Mouse (Mus musculus): ENCODE measurements around the gene Pkp1. TPM values are rescaled to one million over a fixed set of nuclear protein-coding genes. Genes with fewer than 3 reads are reported as not detected.
A peak's percentile ranks its signal among the peaks of the same experiment; 100 is the strongest.

The Pkp1 gene
- total RNA-seq, 2 experiments from 2014 or later = not detected

DNA sequence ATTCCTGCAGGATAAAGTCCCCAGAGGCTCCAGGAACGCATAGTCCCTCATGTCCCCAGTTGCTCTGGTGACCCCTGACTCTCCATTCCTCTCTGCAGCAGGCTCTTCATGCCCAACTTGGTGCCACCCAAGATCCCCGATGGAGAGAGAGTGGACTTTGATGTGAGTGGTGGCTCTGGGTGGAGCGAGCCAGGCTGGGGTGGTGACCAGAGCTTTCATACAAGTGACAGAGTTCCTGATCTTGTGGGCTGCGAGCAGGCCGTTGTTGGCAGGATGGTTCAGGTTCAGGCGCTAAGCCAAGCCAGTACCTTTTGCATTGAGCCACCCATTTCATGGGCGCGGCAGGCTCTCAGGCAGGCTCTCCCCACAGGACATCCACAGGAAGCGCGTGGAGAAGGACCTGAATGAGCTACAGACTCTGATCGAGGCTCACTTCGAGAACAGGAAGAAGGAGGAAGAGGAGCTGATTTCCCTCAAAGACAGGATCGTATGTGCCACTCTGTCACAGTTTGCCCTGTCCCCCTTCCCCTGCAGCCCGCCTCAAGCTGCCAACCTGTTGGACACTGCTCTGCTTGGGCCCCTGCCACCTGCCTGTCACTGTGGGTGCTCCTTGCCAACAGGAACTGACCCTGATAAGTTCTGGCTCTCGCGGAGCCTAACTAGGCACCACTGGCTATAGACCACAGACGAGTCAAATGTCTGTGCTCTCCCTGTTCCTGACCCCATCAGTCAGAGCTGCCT, 71.2 kb downstream of the Pkp1 start:
- intact Hi-C loops (cut with DNase I) = no loop called here
- no peak for TF ChIP-seq CTCF (IDR thresholded peaks at IDR 0.05)
- peak; percentile 37 for DNase-seq
- no peak overlapping the region for H3K4me3 ChIP-seq
- no peak overlapping the region for H3K27ac ChIP-seq

DNA sequence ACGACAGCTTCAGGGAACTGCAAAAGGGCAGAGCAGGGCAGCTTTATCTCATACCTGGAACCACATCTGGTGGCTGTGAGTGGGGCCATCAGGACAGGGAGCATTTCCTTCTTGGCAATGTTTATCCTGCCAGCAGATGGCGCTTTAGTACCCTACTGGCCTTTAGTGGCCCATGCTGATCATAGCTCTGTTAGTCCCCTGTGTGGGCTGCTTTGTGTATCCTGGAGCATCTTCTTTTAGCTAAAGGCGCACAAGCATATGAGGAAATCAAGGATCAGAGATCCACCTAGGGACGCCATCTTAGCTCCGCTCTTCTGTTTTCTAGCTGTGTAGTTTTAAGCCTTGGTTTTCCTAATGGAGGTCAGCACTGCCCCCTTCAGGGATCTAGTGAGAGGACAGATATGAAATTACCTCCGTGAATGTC, 71.9 kb downstream of the Pkp1 start:
- no peak overlapping the region for H3K4me3 ChIP-seq
- H3K27ac ChIP-seq = no peak overlapping the region
- TF ChIP-seq CTCF (IDR thresholded peaks at IDR 0.05) = peak; percentile 59
- DNase-seq = no peak
- intact Hi-C loops (cut with DNase I) = no loop called here

DNA sequence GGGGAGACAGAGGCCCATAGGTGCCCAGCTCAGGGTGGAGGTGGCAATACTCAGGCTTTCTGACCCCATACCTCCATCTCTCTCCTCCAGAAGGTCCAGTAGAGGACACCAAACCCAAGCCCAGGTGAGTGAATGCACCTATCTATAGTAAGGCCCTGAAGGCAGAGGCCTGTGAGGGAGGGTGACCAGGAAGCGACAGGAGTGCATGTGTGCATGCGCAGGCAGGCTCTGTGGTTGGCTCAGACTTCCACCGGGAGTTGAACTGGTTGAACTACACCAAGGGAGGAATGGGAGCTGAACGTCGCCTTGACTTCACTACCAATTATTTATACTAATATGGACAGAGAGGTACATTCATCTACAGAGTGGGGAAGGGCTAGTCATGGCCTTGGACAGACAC, 72.4 kb downstream of the Pkp1 start:
- intact Hi-C loops (cut with DNase I) = no loop called here
- no peak for TF ChIP-seq CTCF (IDR thresholded peaks at IDR 0.05)
- Histone ChIP-seq H3K4me3 (no peak overlapping the region), H3K27ac (no peak overlapping the region)
- no peak for DNase-seq

DNA sequence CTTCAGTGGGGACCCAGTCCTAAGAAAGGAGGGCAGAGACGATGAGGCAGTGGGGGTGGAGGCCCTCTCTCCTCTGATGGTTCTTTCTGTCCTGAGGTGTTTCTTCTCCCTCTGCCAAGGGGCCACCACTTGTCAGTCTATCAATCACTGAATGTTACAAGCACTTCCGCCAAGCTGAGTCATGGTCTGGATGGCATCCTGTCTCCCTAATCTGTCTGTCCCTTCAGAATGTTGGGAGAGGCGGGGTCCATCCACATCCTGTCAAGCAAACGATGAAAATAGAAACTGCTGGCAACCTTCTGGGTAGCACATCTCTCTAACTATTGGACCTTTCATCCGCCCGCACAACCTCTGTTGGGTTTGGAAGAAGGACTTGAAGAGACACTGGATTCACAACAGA, 74.5 kb downstream of the Pkp1 start:
- TF ChIP-seq CTCF (IDR thresholded peaks at IDR 0.05) = no peak
- H3K27ac ChIP-seq = no peak overlapping the region
- no peak overlapping the region for H3K4me3 ChIP-seq
- DNase-seq = no peak
- intact Hi-C loops (cut with DNase I) = no loop called here

DNA sequence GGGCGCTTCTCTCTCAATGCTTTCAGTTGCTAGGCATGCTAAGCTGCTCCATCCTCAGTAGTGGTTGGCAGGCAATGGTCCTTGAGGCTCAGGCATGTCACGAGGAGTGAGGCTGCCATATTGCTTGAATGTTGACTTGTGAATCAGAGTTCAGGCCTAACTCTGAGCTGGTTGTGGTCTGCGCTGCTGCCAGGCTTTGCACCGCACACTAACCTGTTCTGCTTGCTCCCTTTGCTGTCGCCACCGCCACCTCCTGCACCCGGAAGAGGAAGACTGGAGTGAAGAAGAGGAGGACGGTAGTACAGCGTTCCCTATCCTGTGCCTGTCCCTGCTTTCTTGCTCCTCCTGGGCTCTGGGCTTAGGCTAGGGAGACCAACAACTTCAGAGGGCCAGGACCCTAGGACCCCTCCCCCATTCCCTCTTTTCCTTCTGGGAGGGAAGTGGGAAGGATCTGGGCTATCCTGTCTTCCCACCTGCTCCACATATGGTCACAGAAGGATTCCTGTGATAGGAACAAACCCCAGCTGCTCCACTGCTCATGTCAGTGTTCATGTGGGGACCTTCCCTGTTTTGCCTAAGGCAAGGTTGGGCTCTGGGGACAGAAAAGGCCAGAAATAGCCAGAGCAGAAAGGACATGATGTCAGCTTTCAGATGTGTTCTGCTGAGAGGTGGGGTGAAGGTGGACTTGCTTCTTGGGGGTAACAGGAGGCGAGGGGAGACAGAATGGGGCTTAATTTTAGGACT, 75.3 kb downstream of the Pkp1 start:
- Histone ChIP-seq H3K4me3 (no peak overlapping the region), H3K27ac (no peak overlapping the region)
- intact Hi-C loops (cut with DNase I) = no loop called here
- DNase-seq = no peak
- no peak for TF ChIP-seq CTCF (IDR thresholded peaks at IDR 0.05)

DNA sequence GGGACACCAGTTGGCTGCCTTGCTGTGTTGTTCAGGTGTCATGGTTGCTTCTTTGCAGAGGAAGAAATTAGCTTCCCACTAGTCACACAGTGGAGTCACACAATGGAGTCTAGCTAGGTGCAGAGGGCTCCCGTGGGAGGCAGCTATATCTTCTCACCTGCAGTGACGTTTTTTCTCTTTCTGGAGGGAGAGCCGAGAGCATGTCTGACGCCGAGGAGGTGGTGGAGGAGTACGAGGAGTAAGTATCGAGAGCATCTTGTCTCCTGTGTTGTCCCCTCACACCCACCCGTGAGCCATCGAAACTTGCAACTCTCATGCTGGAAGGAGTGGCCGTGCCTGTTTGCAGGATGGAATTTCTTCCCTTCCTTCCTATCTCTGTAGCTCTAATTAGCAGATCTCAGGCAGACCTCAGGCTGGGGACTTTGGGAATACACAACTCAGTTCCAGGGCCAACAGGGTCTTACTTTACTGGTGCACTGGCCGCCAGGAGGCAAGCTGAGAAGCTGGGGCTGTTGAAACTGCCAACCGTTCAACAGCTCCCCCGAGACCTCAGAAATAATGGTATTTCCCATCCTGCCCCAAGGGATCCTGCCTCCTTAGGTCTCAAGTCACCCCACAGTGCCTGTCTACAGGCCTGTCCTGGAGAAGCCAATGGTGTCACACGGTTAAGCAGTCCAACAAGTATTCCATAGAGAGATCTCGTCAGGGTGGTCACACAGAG, 78.2 kb downstream of the Pkp1 start:
- intact Hi-C loops (cut with DNase I) = no loop called here

DNA sequence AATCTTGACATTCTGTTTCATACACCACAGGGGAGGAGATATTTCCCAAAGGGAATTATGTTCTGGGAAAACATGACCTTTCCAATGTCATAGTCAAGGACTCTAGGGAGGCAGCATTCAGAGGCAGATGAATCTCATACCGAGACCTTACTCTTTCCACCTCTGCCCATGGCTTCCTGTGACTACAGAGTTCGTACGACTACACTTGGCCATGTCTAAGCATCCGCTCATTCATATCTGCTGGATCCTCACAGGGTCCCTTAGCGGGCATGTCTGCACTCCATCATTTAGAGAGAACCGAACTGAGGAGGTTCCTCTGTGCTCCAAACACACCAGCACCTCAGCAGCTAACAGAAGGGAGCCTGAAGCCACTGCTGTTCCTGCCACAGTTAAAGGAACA, 79.9 kb downstream of the Pkp1 start:
- intact Hi-C loops (cut with DNase I) = no loop called here
- DNase-seq = no peak
- Histone ChIP-seq H3K27ac (no peak overlapping the region), H3K4me3 (no peak overlapping the region)
- no peak for TF ChIP-seq CTCF (IDR thresholded peaks at IDR 0.05)

More for the DNA sequence above, 78.2 kb downstream of the Pkp1 start:
- DNase-seq = no peak
- Histone ChIP-seq H3K27ac (no peak overlapping the region), H3K4me3 (no peak overlapping the region)
- TF ChIP-seq CTCF (IDR thresholded peaks at IDR 0.05) = no peak

DNA sequence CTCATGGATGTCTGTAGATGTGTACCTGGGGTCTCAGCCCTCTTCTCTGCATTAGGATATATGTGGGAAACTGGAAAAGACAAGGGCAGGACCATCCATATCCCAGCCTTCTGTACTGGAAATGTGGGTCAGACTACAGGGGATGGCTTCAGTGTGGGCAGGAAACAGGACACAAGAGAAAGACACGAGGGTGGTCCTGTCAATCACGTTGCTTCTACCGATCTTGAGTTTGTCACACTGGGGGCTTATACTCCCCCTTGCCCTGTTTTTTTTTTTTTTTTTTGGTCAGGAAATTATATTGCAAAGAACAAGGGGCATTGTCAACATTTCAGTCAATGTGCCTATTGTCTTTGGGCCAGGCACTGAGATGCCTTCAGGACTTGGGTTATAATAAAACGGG, 80.4 kb downstream of the Pkp1 start:
- no peak for TF ChIP-seq CTCF (IDR thresholded peaks at IDR 0.05)
- Histone ChIP-seq H3K4me3 (no peak overlapping the region), H3K27ac (no peak overlapping the region)
- no peak for DNase-seq
- intact Hi-C loops (cut with DNase I) = no loop called here

DNA sequence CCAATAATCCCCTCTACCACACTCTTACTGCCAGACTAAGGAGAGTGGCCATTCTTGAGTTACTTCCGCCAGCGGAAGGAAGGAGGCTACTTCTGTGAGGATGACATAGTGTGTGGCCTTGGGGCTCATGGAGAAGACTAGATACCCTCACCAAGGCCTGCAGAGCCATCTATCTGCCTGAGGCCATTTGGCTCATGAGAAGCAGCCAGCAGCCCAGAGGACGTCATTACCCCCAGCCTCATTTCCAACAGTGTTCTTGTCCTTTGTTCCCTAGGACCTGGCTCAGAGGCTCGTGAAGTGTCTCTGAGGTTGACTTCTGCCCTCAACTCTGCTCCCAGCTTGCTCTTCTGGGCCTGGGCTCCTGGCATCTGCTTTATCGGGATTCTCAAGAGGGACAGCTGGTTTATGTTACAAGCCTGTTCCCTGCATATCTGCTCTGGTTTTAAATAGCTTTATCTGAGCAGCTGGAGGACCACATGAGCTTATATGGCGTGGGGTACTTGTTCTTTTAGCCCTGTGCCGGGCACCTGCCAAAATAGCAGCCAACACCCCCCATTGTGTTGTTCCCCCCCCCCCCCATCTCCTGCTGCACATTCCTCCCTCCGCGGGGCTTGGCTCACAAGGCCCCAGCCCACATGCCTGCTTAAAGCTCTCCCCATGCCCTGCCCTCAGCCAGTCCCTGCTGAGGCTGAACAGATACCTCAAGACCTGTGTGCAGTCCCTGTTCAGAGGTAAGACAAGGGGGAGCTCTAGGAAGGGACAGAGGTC, 83.1 kb downstream of the Pkp1 start, which contains the start of gene Tnnt2:
Tnnt2 (plus strand) TSS at position 639 of the 768 bp plus-strand sequence.
- intact Hi-C loops (cut with DNase I) = no loop called here
- no peak within 1 kb of the TSS for H3K4me3 ChIP-seq
- DNase-seq = no peak
- TF ChIP-seq CTCF (IDR thresholded peaks at IDR 0.05) = no peak
- no peak within 1 kb of the TSS for H3K27ac ChIP-seq

DNA sequence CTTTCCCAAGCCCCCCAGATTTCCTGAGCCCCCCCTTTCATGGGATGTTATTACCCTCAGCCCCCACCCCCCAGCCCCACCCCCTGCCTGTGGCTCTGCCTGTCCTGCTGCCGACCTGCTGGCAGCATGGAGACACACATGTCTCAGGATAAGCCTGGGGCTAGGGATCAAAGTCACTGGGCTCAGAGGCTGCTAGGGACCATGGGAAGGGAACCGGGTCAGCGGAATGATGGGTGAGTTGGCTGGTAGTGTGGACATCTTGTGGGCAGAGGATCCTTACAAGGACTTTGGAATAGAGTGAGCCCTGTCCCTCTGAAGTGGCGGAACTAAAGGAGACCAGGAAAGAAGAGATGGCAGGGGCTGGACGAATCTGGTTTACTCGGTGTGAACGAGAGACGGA, 84.0 kb downstream of the Pkp1 start:
- DNase-seq = no peak
- no peak for TF ChIP-seq CTCF (IDR thresholded peaks at IDR 0.05)
- Histone ChIP-seq H3K27ac (no peak overlapping the region), H3K4me3 (no peak overlapping the region)
- intact Hi-C loops (cut with DNase I) = no loop called here

DNA sequence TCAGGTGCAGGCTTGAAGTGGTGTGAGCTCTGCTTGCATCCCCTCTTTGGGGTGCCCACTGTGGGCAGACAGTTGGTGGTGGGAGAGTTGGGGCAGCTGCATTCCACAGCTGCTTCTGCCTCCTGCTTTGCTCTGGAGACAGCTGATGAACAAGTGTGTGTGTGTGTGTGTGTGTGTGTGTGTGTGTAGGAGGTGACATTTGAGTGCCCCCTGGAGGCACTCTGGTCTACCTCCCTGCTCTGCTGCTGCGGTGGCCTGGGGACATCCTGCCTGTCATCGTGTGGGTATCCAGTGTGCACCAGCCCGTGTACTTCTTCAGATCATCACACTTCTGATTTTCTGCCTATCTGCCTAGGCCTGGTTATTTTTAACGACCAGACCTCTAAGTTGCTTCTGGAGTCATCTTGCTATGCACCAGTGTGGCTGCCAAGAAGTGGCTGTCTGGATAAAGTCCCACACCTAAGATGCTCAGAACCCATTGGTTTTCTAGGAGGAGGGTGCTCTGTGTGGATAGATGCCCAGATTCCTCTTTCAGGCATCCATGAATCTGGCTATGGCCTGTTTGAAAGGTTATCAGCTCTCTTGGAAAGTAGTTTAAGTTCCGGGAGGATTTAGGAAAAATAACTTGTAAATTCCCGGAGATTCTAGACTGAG, 84.7 kb downstream of the Pkp1 start:
- no peak for TF ChIP-seq CTCF (IDR thresholded peaks at IDR 0.05)
- intact Hi-C loops (cut with DNase I) = no loop called here
- Histone ChIP-seq H3K4me3 (no peak overlapping the region), H3K27ac (no peak overlapping the region)
- DNase-seq = no peak

DNA sequence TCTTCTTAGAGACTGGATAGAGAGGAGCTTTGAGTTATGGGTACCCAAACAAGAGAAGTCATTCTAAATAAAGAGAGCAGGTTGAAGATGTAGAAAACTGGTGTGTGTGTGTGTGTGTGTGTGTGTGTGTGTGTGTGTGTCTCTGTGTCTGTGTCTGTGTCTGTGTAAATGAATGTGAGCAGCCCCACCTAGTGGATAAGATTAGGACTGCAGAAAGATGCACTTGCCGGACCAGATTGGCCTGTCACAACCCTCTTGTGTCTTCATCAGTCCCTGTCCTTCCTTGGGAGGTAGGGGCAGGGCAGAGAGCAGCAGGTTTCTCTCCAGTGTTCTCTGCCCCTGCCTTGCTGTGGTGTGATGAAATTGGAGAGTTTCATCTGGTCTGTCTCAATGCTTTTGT, 90.1 kb downstream of the Pkp1 start:
- H3K27ac ChIP-seq = no peak overlapping the region
- H3K4me3 ChIP-seq = no peak overlapping the region
- intact Hi-C loops (cut with DNase I) = loop anchor here (2.0 kb wide), 1 partner anchor 18 kb away; no protein-coding TSS in a partner anchor
- TF ChIP-seq CTCF (IDR thresholded peaks at IDR 0.05) = peak; percentile 54
- peak; percentile 17 for DNase-seq

Measured in gastrocnemius, adult 2 months (tissue).